Mouse (Mus musculus): Measurements from ENCODE around the gene Il16. TPM values are rescaled to one million over a fixed set of nuclear protein-coding genes. Genes with fewer than 3 reads are reported as not detected.
A peak's percentile ranks its signal among the peaks of the same experiment; 100 is the strongest.
"Not testable (repeated sequence)": the region's sequence is repeated elsewhere in the genome, so short reads cannot be mapped to it uniquely, and the experiment has no call there.

Il16 gene
- polyA plus RNA-seq, 1 experiment from 2014 or later, result 1.1 TPM

DNA sequence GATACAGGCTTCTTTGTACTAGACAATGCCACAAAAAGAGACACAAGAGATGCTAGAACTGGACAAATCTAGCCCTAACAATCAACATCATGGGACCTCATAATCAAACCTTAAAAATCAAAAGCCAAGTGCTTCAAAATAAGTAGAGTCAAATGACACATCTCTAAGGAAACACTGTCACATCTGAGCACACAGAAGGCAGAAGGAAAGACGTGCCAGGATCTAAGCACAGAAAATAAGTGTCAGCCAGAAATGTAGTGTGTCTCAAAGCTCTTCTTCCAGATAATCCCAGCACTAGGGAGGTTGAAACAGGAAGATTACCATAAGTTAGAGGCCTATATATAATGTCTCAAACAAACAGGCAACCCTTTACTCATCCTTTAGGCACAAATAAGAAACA, 31.9 kb downstream of the Il16 start:
- no peak for ATAC-seq (ENCODE audit: low FRiP score)
- no peak for DNase-seq (ENCODE audit: low spot score, missing footprints)
- H3K9me3 ChIP-seq (ENCODE audit: control insufficient read depth, low read length), result peaks cover 2% of the 10 kb centered on the region; the same call in 1 of the 2 replicates
- 74% methylated on average over 1 of the region's 1 CpGs for WGBS
- H3K4me3 ChIP-seq (ENCODE audit: low read depth, low read length), result no peak overlapping the region
- H3K4me2 ChIP-seq, result no peak overlapping the region
- H3K27ac ChIP-seq (ENCODE audit: low read depth, low read length), result no peak overlapping the region
- no peak overlapping the region for H3K9ac ChIP-seq (ENCODE audit: low read length)
- H3K36me3 ChIP-seq (ENCODE audit: control insufficient read depth, insufficient read depth, low read length), result no peaks in the 10 kb centered on the region
- no peaks in the 10 kb centered on the region for H3K4me1 ChIP-seq (ENCODE audit: control insufficient read depth, insufficient read depth, low read length)
- H3K27me3 ChIP-seq (ENCODE audit: control insufficient read depth, insufficient read depth, low read length), result no peaks in the 10 kb centered on the region

DNA sequence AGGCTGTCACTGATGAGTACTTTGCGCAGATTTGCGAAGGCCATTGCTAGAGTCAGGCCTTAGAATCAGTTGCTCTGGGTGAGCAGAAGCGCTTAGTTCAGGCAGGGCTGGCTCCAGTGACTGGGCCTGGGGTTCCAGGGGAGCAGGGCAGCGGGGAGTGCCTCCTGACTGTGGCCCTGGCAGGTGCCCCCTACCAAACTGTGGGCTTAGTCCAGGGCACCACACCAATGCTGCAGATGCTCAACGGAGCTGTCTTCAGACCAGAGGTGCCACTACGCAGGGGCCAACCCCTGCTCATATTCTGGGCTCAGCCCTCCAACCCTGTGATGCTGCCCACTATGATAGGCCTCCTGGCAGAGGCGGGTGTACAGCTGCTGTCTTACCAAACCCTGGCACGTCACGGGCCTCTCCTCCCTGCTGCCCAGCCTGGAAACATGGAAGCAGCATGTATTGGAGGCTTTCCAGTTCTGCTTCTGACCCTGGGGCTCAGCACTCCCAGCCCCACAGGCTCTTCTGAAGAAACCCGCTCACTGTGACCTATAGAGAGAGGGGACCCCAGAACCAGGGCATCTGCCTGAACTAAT, 33.8 kb downstream of the Il16 start:
- not testable (repeated sequence) for H3K9me3 ChIP-seq (ENCODE audit: control insufficient read depth, low read length); H3K4me3 ChIP-seq (ENCODE audit: low read depth, low read length); H3K9ac ChIP-seq (ENCODE audit: low read length); H3K27ac ChIP-seq (ENCODE audit: low read depth, low read length); DNase-seq (ENCODE audit: low spot score, missing footprints); ATAC-seq (ENCODE audit: low FRiP score); H3K36me3 ChIP-seq (ENCODE audit: control insufficient read depth, insufficient read depth, low read length); H3K27me3 ChIP-seq (ENCODE audit: control insufficient read depth, insufficient read depth, low read length); H3K4me1 ChIP-seq (ENCODE audit: control insufficient read depth, insufficient read depth, low read length); H3K4me2 ChIP-seq
- 87% methylated on average over 10 of the region's 10 CpGs for WGBS

GRCm38 (mm10) chr7:83703046-83703775, 42.3 kb downstream of the Il16 start:
- H3K4me3 ChIP-seq (ENCODE audit: low read depth, low read length), result no peak overlapping the region
- no peak overlapping the region for H3K9ac ChIP-seq (ENCODE audit: low read length)
- no peak overlapping the region for H3K4me2 ChIP-seq
- no peaks in the 10 kb centered on the region for H3K36me3 ChIP-seq (ENCODE audit: control insufficient read depth, insufficient read depth, low read length)
- no peaks in the 10 kb centered on the region for H3K9me3 ChIP-seq (ENCODE audit: control insufficient read depth, low read length)
- 79% methylated on average over 9 of the region's 9 CpGs for WGBS
- H3K27ac ChIP-seq (ENCODE audit: low read depth, low read length), result no peak overlapping the region; the same call in 1 of the 2 replicates
- no peaks in the 10 kb centered on the region; the same call in 1 of the 2 replicates for H3K4me1 ChIP-seq (ENCODE audit: control insufficient read depth, insufficient read depth, low read length)
- DNase-seq (ENCODE audit: low spot score, missing footprints), result peak; percentile 70
- H3K27me3 ChIP-seq (ENCODE audit: control insufficient read depth, insufficient read depth, low read length), result no peaks in the 10 kb centered on the region
- no peak for ATAC-seq (ENCODE audit: low FRiP score)

DNA sequence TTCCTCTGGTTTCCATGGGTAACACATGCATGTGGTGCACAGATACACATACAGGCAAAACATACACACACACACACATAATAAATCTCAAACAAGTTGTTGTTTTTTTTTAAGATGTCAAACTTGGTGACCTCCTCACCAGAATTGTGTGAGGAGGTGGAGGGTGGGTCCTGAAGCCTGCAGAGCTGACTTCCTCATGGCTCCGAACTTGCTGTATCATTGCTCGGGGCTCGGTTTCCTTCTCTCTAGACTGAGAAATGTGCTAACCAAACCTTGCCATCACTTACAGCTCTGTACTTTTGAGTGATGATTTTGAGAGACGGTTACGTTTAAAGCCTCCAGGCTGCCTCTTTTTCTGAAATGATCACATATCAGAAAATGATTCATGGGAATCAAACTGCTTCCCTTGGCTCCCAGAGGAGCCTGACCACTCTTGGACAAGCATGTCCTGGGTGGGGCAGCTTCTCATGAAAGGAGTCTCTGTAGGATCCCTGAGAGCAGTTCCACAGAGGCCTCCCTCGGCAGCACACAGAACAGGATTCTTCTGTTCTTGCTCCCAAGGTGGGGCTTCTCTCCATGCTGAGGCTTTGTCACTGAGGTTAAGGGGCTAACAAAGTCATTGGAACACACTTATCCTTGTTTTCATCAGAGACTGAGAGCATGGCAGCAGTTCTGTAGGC, 46.3 kb downstream of the Il16 start:
- Histone ChIP-seq H3K27me3 (ENCODE audit: control insufficient read depth, insufficient read depth, low read length) (no peaks in the 10 kb centered on the region), H3K4me3 (ENCODE audit: low read depth, low read length) (no peak overlapping the region), H3K4me2 (no peak overlapping the region), H3K4me1 (ENCODE audit: control insufficient read depth, insufficient read depth, low read length) (no peaks in the 10 kb centered on the region; the same call in 1 of the 2 replicates), H3K36me3 (ENCODE audit: control insufficient read depth, insufficient read depth, low read length) (no peaks in the 10 kb centered on the region), H3K9me3 (ENCODE audit: control insufficient read depth, low read length) (no peaks in the 10 kb centered on the region), H3K9ac (ENCODE audit: low read length) (no peak overlapping the region), H3K27ac (ENCODE audit: low read depth, low read length) (no peak overlapping the region)
- ATAC-seq (ENCODE audit: low FRiP score) (no peak), DNase-seq (ENCODE audit: low spot score, missing footprints) (peak; percentile 44)
- 88% methylated on average over 6 of the region's 6 CpGs for WGBS

GRCm38 (mm10) chr7:83695449-83696212, 49.9 kb downstream of the Il16 start:
- no peaks in the 10 kb centered on the region for H3K9me3 ChIP-seq (ENCODE audit: control insufficient read depth, low read length)
- no peaks in the 10 kb centered on the region for H3K36me3 ChIP-seq (ENCODE audit: control insufficient read depth, insufficient read depth, low read length)
- DNase-seq (ENCODE audit: low spot score, missing footprints) (peak; percentile 90), ATAC-seq (ENCODE audit: low FRiP score) (no peak)
- H3K9ac ChIP-seq (ENCODE audit: low read length), result no peak overlapping the region
- no peak overlapping the region for H3K4me2 ChIP-seq
- H3K4me3 ChIP-seq (ENCODE audit: low read depth, low read length), result no peak overlapping the region
- no peaks in the 10 kb centered on the region for H3K4me1 ChIP-seq (ENCODE audit: control insufficient read depth, insufficient read depth, low read length)
- H3K27me3 ChIP-seq (ENCODE audit: control insufficient read depth, insufficient read depth, low read length), result no peaks in the 10 kb centered on the region
- 30% methylated on average over 6 of the region's 6 CpGs for WGBS
- H3K27ac ChIP-seq (ENCODE audit: low read depth, low read length), result no peak overlapping the region

DNA sequence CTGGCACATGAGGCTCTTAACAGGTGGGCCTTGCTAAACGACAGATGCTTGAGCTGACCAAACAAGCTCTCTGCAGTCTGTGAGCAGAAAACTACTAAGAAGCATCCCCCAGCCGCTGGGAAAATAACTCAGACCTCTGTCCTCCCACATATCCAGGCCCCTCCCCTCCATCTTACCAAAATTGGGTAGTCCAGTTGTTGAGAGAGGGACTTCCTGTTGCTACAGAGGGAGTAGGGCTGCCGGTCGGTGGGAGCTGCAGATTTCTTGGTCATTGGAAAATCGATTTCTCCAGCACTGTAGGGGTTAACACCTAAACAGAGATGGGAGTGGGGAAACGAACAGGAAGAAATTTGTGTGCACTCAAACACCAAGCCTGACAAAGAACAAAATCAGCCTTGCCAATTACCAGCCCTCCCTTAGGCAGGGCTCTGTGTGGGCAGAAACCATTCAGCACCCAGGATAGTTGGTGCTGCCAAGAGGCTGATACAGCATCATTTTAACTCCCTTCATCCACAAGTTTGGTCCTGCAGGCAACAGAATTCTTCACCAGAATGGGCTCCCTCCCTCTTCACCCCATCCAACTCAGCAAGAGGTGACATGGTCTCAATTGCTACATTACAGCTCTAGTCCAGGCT, 62.8 kb downstream of the Il16 start:
- H3K4me1 ChIP-seq (ENCODE audit: control insufficient read depth, insufficient read depth, low read length), result no peaks in the 10 kb centered on the region
- DNase-seq (ENCODE audit: low spot score, missing footprints) (peak; percentile 44), ATAC-seq (ENCODE audit: low FRiP score) (no peak)
- no peaks in the 10 kb centered on the region for H3K27me3 ChIP-seq (ENCODE audit: control insufficient read depth, insufficient read depth, low read length)
- no peak overlapping the region for H3K9ac ChIP-seq (ENCODE audit: low read length)
- H3K9me3 ChIP-seq (ENCODE audit: control insufficient read depth, low read length), result no peaks in the 10 kb centered on the region
- no peak overlapping the region for H3K4me2 ChIP-seq
- 51% methylated on average over 6 of the region's 6 CpGs for WGBS
- H3K4me3 ChIP-seq (ENCODE audit: low read depth, low read length), result no peak overlapping the region
- H3K27ac ChIP-seq (ENCODE audit: low read depth, low read length), result no peak overlapping the region
- no peaks in the 10 kb centered on the region for H3K36me3 ChIP-seq (ENCODE audit: control insufficient read depth, insufficient read depth, low read length)

DNA sequence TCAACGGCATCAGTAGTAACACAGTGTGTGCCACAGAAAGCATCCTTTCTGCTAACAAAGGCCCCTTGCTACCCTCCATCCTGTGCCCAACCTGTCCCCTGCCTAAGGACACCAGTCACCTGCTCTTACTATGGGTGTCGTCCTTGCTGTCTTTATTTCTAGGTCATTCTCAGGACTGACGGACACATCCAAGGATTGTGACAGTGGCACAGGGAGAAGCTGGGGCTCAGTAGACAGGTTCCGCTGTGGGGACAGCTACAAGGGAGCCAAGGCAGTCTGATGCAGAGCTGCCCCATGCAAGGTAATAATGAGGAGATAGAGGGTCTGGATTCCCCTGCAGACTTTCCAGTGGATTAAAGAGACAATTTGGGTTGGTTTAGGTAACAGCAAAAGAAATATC, 67.0 kb downstream of the Il16 start:
- no peak overlapping the region for H3K27ac ChIP-seq (ENCODE audit: low read depth, low read length)
- no peaks in the 10 kb centered on the region for H3K4me1 ChIP-seq (ENCODE audit: control insufficient read depth, insufficient read depth, low read length)
- H3K4me3 ChIP-seq (ENCODE audit: low read depth, low read length), result no peak overlapping the region
- 88% methylated on average over 4 of the region's 4 CpGs for WGBS
- H3K4me2 ChIP-seq, result no peak overlapping the region
- peak; percentile 23 for DNase-seq (ENCODE audit: low spot score, missing footprints)
- H3K27me3 ChIP-seq (ENCODE audit: control insufficient read depth, insufficient read depth, low read length), result no peaks in the 10 kb centered on the region
- H3K36me3 ChIP-seq (ENCODE audit: control insufficient read depth, insufficient read depth, low read length), result no peaks in the 10 kb centered on the region
- H3K9me3 ChIP-seq (ENCODE audit: control insufficient read depth, low read length), result no peaks in the 10 kb centered on the region
- no peak overlapping the region for H3K9ac ChIP-seq (ENCODE audit: low read length)
- ATAC-seq (ENCODE audit: low FRiP score), result no peak

DNA sequence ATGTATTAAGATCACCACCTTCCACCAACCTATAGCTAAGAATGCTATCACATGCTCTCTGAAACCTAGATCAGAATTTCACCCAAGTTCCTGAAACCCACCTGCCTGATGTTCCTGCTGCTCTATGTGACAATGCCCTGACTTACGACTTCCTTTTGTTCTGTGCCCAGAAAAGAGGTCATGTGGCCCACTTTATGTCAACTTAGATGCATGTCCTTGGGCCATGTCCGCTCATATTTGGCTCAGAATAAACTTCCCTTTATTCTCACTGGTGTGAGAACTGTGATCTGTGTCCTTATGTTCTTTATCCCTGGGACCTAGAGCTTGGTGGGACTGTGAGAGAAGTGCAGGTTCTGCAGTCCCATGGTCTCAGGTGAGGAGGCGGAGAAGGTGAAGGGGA, 68.2 kb downstream of the Il16 start:
- H3K4me2 ChIP-seq, result no peak overlapping the region
- H3K27me3 ChIP-seq (ENCODE audit: control insufficient read depth, insufficient read depth, low read length), result no peaks in the 10 kb centered on the region
- 91% methylated on average over 3 of the region's 3 CpGs for WGBS
- H3K4me3 ChIP-seq (ENCODE audit: low read depth, low read length), result no peak overlapping the region
- no peaks in the 10 kb centered on the region for H3K4me1 ChIP-seq (ENCODE audit: control insufficient read depth, insufficient read depth, low read length)
- H3K27ac ChIP-seq (ENCODE audit: low read depth, low read length), result no peak overlapping the region
- no peak overlapping the region for H3K9ac ChIP-seq (ENCODE audit: low read length)
- H3K36me3 ChIP-seq (ENCODE audit: control insufficient read depth, insufficient read depth, low read length), result no peaks in the 10 kb centered on the region
- ATAC-seq (ENCODE audit: low FRiP score) (no peak), DNase-seq (ENCODE audit: low spot score, missing footprints) (no peak)
- no peaks in the 10 kb centered on the region for H3K9me3 ChIP-seq (ENCODE audit: control insufficient read depth, low read length)

All from midbrain, embryonic 11.5 days (tissue).